Mouse (Mus musculus): ENCODE measurements around the gene Prdm10. TPM values are rescaled to one million over a fixed set of nuclear protein-coding genes. Genes with fewer than 3 reads are reported as not detected.

The Prdm10 gene
- 6.3 and 7.3 TPM in 2 replicates for polyA plus RNA-seq (2012; rRNA removed)

DNA sequence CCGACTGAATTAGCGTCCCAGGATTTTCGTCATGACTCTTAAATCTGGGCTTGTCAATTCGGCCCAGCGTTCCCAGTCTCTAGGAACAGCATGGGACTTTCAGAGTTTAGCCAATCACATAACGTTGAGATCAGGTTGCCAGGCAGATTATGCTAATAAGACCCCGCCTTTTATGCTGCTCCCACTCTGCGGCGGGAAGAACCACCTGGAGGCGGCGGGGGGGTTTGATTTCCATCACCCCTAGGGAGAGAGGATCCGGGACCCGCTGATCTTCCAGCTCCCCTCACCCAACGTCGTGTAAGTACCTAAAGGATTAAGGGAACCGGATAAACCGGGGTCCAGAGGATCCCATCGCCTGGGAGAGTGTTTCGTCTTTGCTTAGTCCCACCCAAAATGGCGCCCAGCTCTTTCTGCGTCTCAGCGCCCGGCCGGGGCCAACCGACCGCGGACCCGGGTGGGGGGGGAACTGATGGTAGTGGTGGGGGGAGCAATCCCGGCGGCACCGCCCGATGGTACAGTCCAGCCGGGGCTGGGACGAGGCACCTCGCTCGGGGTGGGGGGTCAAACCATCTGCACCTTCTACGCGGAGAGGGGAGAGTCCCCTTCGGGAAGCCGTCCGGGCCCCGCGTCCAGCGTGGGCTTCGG lies at the start of gene Prdm10:
Prdm10 (plus strand) TSS at position 173 of the 645 bp plus-strand sequence.
- Histone ChIP-seq H3K4me3 (replicated peaks; ENCODE audit: extremely low read depth, low read depth, low read length) (peak within 1 kb of the TSS; percentile 97), H3K4me1 (ENCODE audit: control insufficient read depth, insufficient read depth, low read length) (peaks cover 4% of the 10 kb centered on the region)
- no peak for TF ChIP-seq CTCF (IDR thresholded peaks at IDR 0.05; ENCODE audit: insufficient read depth, low read length)
- TF ChIP-seq POLR2A (IDR thresholded peaks at IDR 0.05; ENCODE audit: borderline replicate concordance, extremely low read depth, low read depth, low read length): peak; percentile 66; the same call in 1 of the 2 replicates
- peak; percentile 96 for DNase-seq
- WGBS: 1% methylated on average over 45 of the region's 45 CpGs

GRCm38 (mm10) chr9:31235030-31235429 lies 45.3 kb upstream of the Prdm10 start:
- DNase-seq: no peak
- Histone ChIP-seq H3K4me1 (ENCODE audit: control insufficient read depth, insufficient read depth, low read length) (peaks cover 7% of the 10 kb centered on the region), H3K4me3 (replicated peaks; ENCODE audit: extremely low read depth, low read depth, low read length) (no peak overlapping the region)
- WGBS: 13% methylated on average over 4 of the region's 4 CpGs
- TF ChIP-seq POLR2A (IDR thresholded peaks at IDR 0.05; ENCODE audit: borderline replicate concordance, extremely low read depth, low read depth, low read length): no peak
- TF ChIP-seq CTCF (IDR thresholded peaks at IDR 0.05; ENCODE audit: insufficient read depth, low read length): no peak

DNA sequence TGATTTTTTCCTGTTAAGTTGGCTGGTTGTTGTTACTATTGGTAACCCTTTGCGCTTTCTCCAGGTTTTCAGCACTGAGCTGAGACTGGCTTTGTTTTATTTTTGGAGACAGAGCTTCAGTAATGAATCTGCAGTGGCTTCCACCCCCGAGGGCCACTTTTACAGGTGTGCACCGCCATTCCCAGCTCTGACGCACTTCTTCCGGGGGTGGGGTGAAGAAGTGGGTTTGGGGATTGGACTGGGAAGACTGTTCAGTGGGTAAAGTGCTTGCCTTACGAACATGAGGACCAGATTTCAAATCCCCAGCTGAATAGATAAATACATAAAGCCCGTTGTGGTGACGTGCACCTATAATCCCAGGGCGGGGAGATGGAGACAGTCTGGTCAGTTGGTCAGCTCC lies 44.8 kb upstream of the Prdm10 start:
- TF ChIP-seq POLR2A (IDR thresholded peaks at IDR 0.05; ENCODE audit: borderline replicate concordance, extremely low read depth, low read depth, low read length): no peak
- no peak for TF ChIP-seq CTCF (IDR thresholded peaks at IDR 0.05; ENCODE audit: insufficient read depth, low read length)
- H3K4me1 ChIP-seq (ENCODE audit: control insufficient read depth, insufficient read depth, low read length): peaks cover 7% of the 10 kb centered on the region
- no peak for DNase-seq
- 58% methylated on average over 9 of the region's 9 CpGs for WGBS
- H3K4me3 ChIP-seq (replicated peaks; ENCODE audit: extremely low read depth, low read depth, low read length): no peak overlapping the region

- 67% methylated on average over 5 of the region's 5 CpGs for WGBS
- no peak for TF ChIP-seq POLR2A (IDR thresholded peaks at IDR 0.05; ENCODE audit: borderline replicate concordance, extremely low read depth, low read depth, low read length)
- DNase-seq: no peak
- H3K4me3 ChIP-seq (replicated peaks; ENCODE audit: extremely low read depth, low read depth, low read length): no peak overlapping the region
- peaks cover 7% of the 10 kb centered on the region for H3K4me1 ChIP-seq (ENCODE audit: control insufficient read depth, insufficient read depth, low read length)
Observed at GRCm38 (mm10) chr9:31236079-31236478, 44.3 kb upstream of the Prdm10 start.

DNA sequence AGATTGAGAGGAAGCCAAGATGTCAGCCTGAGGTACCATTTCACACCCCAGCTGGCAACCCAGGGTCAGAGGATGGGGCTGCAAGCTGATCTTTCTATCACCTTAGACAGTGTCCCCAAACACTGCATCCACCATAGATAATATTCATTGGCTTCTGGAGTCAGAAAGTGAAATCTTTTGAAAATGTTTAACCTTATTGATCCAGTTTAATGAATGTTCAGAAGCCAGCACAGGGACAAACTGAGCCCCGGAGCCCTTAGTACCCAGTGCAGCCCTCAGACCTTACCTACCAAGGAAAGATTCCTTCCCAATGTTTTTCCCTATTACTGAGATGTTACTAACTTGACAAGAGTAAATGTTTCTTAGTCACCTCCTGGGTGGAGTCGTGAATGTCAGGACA lies 41.8 kb upstream of the Prdm10 start:
- WGBS: 78% methylated on average over 2 of the region's 2 CpGs
- TF ChIP-seq CTCF (IDR thresholded peaks at IDR 0.05; ENCODE audit: insufficient read depth, low read length) (no peak), POLR2A (IDR thresholded peaks at IDR 0.05; ENCODE audit: borderline replicate concordance, extremely low read depth, low read depth, low read length) (no peak)
- DNase-seq: no peak
- Histone ChIP-seq H3K4me1 (ENCODE audit: control insufficient read depth, insufficient read depth, low read length) (peaks cover 7% of the 10 kb centered on the region), H3K4me3 (replicated peaks; ENCODE audit: extremely low read depth, low read depth, low read length) (no peak overlapping the region)

- 87% methylated on average over 2 of the region's 2 CpGs for WGBS
Observed at GRCm38 (mm10) chr9:31239551-31239950, 40.8 kb upstream of the Prdm10 start.

DNA sequence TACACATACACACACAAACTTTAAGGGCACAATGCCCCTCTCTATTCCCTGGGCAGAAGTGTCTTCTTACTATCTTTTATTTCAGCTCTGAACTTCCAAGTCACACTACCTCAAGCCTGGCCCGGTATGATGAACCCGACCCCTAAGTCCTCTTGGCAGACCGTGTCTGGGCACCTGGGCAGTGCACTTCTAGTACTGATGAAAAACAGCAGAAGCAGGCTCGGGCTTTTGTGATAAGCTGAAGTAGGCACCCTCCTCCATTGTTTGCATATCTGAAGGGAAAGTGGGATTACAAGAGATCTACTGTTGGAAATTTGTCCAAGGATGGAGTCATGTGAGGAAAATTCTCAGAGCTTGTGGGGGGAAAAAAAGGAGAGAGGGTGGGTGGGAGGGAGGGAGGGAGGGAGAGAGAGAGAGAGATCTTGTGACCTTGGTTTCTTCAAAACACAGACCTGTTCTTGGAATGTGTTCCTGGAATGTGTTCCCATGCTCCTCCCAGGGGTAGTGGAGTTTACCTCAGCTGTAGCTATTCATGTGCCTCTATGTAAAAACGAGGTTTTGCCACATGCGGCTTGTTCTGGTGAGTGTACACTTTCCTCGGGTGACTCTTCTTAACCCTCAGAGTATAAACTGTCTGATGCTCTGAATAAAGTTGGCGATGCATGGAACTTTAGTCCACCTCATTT lies 39.7 kb upstream of the Prdm10 start:
- 75% methylated on average over 8 of the region's 8 CpGs for WGBS
- peaks cover 2% of the 10 kb centered on the region; the same call in 1 of the 2 replicates for H3K4me1 ChIP-seq (ENCODE audit: control insufficient read depth, insufficient read depth, low read length)
- DNase-seq: no peak
- no peak for TF ChIP-seq CTCF (IDR thresholded peaks at IDR 0.05; ENCODE audit: insufficient read depth, low read length)
- no peak for TF ChIP-seq POLR2A (IDR thresholded peaks at IDR 0.05; ENCODE audit: borderline replicate concordance, extremely low read depth, low read depth, low read length)
- H3K4me3 ChIP-seq (replicated peaks; ENCODE audit: extremely low read depth, low read depth, low read length): no peak overlapping the region

More at GRCm38 (mm10) chr9:31239551-31239950, 40.8 kb upstream of the Prdm10 start:
- no peak overlapping the region for H3K4me3 ChIP-seq (replicated peaks; ENCODE audit: extremely low read depth, low read depth, low read length)
- H3K4me1 ChIP-seq (ENCODE audit: control insufficient read depth, insufficient read depth, low read length): peaks cover 7% of the 10 kb centered on the region
- no peak for DNase-seq
- TF ChIP-seq CTCF (IDR thresholded peaks at IDR 0.05; ENCODE audit: insufficient read depth, low read length): no peak
- no peak for TF ChIP-seq POLR2A (IDR thresholded peaks at IDR 0.05; ENCODE audit: borderline replicate concordance, extremely low read depth, low read depth, low read length)

- no peak for DNase-seq
- TF ChIP-seq POLR2A (IDR thresholded peaks at IDR 0.05; ENCODE audit: borderline replicate concordance, extremely low read depth, low read depth, low read length) (no peak), CTCF (IDR thresholded peaks at IDR 0.05; ENCODE audit: insufficient read depth, low read length) (no peak)
- Histone ChIP-seq H3K4me3 (replicated peaks; ENCODE audit: extremely low read depth, low read depth, low read length) (no peak overlapping the region), H3K4me1 (ENCODE audit: control insufficient read depth, insufficient read depth, low read length) (no peaks in the 10 kb centered on the region; the same call in 1 of the 2 replicates)
- 73% methylated on average over 7 of the region's 7 CpGs for WGBS
Observed at GRCm38 (mm10) chr9:31241208-31241699, 39.1 kb upstream of the Prdm10 start.

- WGBS: 58% methylated on average over 18 of the region's 18 CpGs
- Histone ChIP-seq H3K4me3 (replicated peaks; ENCODE audit: extremely low read depth, low read depth, low read length) (no peak overlapping the region), H3K4me1 (ENCODE audit: control insufficient read depth, insufficient read depth, low read length) (no peaks in the 10 kb centered on the region)
- TF ChIP-seq POLR2A (IDR thresholded peaks at IDR 0.05; ENCODE audit: borderline replicate concordance, extremely low read depth, low read depth, low read length) (no peak), CTCF (IDR thresholded peaks at IDR 0.05; ENCODE audit: insufficient read depth, low read length) (no peak)
- no peak for DNase-seq
Observed at GRCm38 (mm10) chr9:31243306-31243938, 36.9 kb upstream of the Prdm10 start.
